Mouse (Mus musculus) hindbrain, postnatal 0 days (tissue): Measurements from ENCODE around the gene Ppp1cc. TPM values are rescaled to one million over a fixed set of nuclear protein-coding genes. Genes with fewer than 3 reads are reported as not detected.
A peak's percentile ranks its signal among the peaks of the same experiment; 100 is the strongest.
"Not testable (repeated sequence)": the region's sequence is repeated elsewhere in the genome, so short reads cannot be mapped to it uniquely, and the experiment has no call there.

ENCODE experiments used
- ATAC-seq: fragments of 200-750 bp; cut with Nextera tagmentation; 2 replicates; pipeline ENCODE4 v1.8.0; 2017; ENCODE audit warnings: mild to moderate bottlenecking, moderate TSS enrichment, moderate library complexity
- DNase-seq: peaks from one replicate; pipeline ENCODE4 v3.0.0-alpha.2; 2015; ENCODE audit warnings: low spot score
- H3K27ac ChIP-seq: fragments of 300-500 bp; sonication (generic); 2 replicates; pipeline ENCODE4 v1.5.1; 2014; ENCODE audit warnings: mild to moderate bottlenecking
- H3K27me3 ChIP-seq: fragments of 300-500 bp; sonication (generic); 2 replicates; pipeline ENCODE4 v1.6.1; 2014; ENCODE audit warnings: low read length, mixed read lengths; ENCODE audit not compliant: insufficient read depth
- H3K36me3 ChIP-seq: fragments of 300-500 bp; sonication (generic); 2 replicates; pipeline ENCODE4 v1.6.1; 2014; ENCODE audit warnings: low read length, mixed read lengths; ENCODE audit not compliant: insufficient read depth
- H3K4me1 ChIP-seq: fragments of 300-500 bp; sonication (generic); 2 replicates; pipeline ENCODE4 v1.6.1; 2014; ENCODE audit warnings: antibody characterized with exemption, low read length, mixed read lengths; ENCODE audit not compliant: insufficient read depth
- H3K4me2 ChIP-seq: fragments of 300-500 bp; sonication (generic); 2 replicates; pipeline ENCODE4 v1.6.1; 2014; ENCODE audit warnings: low read depth, mild to moderate bottlenecking, low read length, moderate library complexity, mixed read lengths
- H3K4me3 ChIP-seq: fragments of 300-500 bp; sonication (generic); 2 replicates; pipeline ENCODE4 v1.5.1; 2014; ENCODE audit warnings: low read length
- H3K9ac ChIP-seq: fragments of 300-500 bp; sonication (generic); replicated peaks from 2 replicates; pipeline ENCODE4 v1.6.1; 2014; ENCODE audit warnings: mild to moderate bottlenecking, low read length, moderate library complexity, mixed read lengths
- H3K9me3 ChIP-seq: fragments of 300-500 bp; sonication (generic); 2 replicates; pipeline ENCODE4 v1.6.1; 2016; ENCODE audit warnings: low read length, mixed read lengths
- CTCF ChIP-seq: IDR thresholded peaks from 2 replicates; pipeline ENCODE4 v1.5.1; 2016; ENCODE audit warnings: antibody characterized with exemption, control low read depth, low read depth
- WGBS: fragments of 180-500 bp; shearing (Covaris S2); extraction: QIAGEN DNeasy Blood & Tissue Kit; methylation state at CpG from one replicate; pipeline ENCODE4 v1.1.7; 2014; 5-methylcytosine and 5-hydroxymethylcytosine counted together
- polyA plus RNA-seq: library from polyadenylated mRNA; unstranded; fragments of >200 nt; fragmentation: Nextera tagmentation; extraction: Ambion mirVana; gene quantifications from 2 replicates; pipeline ENCODE4 v1.2.1, GENCODE M21; 2015
- total RNA-seq: library from RNA; depleted of rRNA; stranded (reverse); fragments of >200 nt; gene quantifications from 2 replicates; pipeline ENCODE4 v1.2.3, GENCODE M21; 2014

Gene Ppp1cc
- total and polyA plus RNA-seq, 2 experiments from 2014 or later, result 184 to 205 TPM

- no peaks in the 10 kb centered on the region for H3K27me3 ChIP-seq
- no peak overlapping the region for H3K4me2 ChIP-seq
- H3K36me3 ChIP-seq, result no peaks in the 10 kb centered on the region
- H3K4me3 ChIP-seq, result no peak overlapping the region
- no peak overlapping the region for H3K9ac ChIP-seq
- 89% methylated on average over 4 of the region's 4 CpGs for WGBS
- no peaks in the 10 kb centered on the region for H3K4me1 ChIP-seq
- ATAC-seq, result no peak
- no peak for DNase-seq
- H3K9me3 ChIP-seq, result no peaks in the 10 kb centered on the region
- no peak overlapping the region for H3K27ac ChIP-seq
- TF ChIP-seq CTCF, result no peak
These were observed 13.3 kb upstream of the Ppp1cc start for GRCm38 (mm10) chr5:122144825-122145224.

DNA sequence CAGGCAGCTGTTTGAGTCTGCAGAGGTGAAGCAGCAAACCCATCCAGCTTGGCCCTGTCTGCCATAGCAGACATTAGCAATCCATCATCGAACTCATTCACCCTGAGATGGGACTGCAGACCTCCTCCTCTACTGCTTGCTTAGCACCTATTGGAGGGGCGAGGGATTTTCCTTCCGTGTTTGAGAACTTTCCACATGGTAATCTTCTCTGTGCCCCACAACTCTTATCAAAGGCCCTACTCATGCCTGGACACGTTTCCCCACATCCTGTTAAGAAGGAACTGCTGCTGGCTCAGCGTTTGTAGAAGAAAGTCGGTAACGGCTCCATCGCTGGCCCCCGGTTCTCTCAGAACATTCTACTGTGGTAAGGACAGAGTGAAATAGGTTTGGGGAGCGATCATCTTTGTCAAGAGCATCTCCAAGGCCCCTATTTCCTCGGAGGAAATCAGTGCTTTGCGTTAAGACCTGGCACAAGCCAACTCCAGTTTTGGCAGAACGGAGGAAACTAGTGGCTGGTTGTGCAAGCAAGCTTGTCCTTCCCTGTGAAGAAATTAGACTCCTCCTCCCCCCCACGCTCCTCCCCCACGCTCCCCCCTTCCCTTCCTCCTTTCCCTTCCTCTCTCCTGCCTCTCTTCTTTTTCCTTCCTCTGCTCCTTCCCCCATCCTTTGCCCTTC is 12.6 kb upstream of the Ppp1cc start:
- Histone ChIP-seq H3K4me1 (no peaks in the 10 kb centered on the region), H3K4me3 (no peak overlapping the region), H3K4me2 (no peak overlapping the region), H3K9ac (no peak overlapping the region), H3K27ac (peak overlapping the region; percentile 60), H3K9me3 (no peaks in the 10 kb centered on the region), H3K36me3 (no peaks in the 10 kb centered on the region), H3K27me3 (no peaks in the 10 kb centered on the region)
- WGBS, result 68% methylated on average over 15 of the region's 15 CpGs
- TF ChIP-seq CTCF, result no peak
- DNase-seq (no peak), ATAC-seq (no peak)

DNA sequence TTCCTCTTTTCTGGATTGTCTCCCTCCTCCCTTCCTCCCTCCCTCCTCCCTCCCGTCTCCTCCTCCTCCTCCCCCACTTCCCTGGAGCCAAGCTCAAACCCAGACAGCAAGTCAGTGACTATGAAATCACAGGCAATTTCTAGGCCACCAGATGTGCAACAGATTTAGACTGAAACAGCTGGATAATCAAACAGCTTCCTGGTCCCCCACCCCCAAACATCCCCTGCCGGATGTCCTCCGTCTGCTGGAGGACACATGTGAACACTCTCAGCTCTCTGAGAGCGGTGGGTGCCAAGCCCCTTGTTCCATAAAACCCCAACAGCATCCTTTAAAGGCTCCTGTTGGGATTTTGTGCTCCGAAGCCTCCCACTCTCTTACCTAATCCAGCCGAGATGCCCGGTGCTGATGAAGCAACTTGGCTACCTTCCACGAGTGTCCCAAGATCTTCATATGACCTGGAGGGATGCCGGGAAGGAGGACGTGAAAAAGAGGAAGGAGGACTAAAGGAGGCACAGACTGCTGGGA is 12.0 kb upstream of the Ppp1cc start:
- no peak overlapping the region for H3K4me3 ChIP-seq
- H3K27ac ChIP-seq, result peak overlapping the region; percentile 60; the same call in 1 of the 2 replicates
- DNase-seq (no peak), ATAC-seq (0 out of 2 replicates have a peak, but pooled peaks have one; percentile 27)
- no peak for TF ChIP-seq CTCF
- no peak overlapping the region for H3K9ac ChIP-seq
- H3K4me2 ChIP-seq, result no peak overlapping the region
- H3K36me3 ChIP-seq, result no peaks in the 10 kb centered on the region
- no peaks in the 10 kb centered on the region for H3K27me3 ChIP-seq
- no peaks in the 10 kb centered on the region for H3K4me1 ChIP-seq
- 56% methylated on average over 10 of the region's 10 CpGs for WGBS
- no peaks in the 10 kb centered on the region for H3K9me3 ChIP-seq

DNA sequence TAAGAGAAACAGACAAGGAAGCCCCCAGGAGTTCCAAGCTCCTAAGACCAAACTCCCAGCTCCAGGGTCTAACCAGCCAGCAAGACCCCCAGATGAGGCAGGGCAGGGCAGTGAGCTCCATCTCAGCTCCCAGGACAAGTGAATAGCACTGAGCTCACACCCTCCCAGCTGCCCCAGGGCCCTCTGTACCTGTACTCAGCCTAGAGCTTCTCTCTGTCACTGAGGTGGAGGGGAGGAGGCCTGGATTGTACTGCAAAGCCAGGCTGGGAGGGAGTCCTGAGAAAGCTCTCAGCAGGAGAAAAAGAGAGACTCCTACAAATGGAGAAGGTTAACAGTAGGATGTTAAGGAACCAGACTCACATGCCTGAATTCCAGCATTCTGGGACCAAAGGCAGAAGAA is 11.5 kb upstream of the Ppp1cc start:
- H3K4me2 ChIP-seq, result no peak overlapping the region
- no peak for TF ChIP-seq CTCF
- H3K27ac ChIP-seq, result peak overlapping the region; percentile 48; the same call in 1 of the 2 replicates
- H3K36me3 ChIP-seq, result no peaks in the 10 kb centered on the region
- no peak overlapping the region for H3K4me3 ChIP-seq
- no peak for DNase-seq
- no peaks in the 10 kb centered on the region for H3K4me1 ChIP-seq
- no peak for ATAC-seq
- H3K9me3 ChIP-seq, result no peaks in the 10 kb centered on the region
- no peaks in the 10 kb centered on the region for H3K27me3 ChIP-seq
- no peak overlapping the region for H3K9ac ChIP-seq

DNA sequence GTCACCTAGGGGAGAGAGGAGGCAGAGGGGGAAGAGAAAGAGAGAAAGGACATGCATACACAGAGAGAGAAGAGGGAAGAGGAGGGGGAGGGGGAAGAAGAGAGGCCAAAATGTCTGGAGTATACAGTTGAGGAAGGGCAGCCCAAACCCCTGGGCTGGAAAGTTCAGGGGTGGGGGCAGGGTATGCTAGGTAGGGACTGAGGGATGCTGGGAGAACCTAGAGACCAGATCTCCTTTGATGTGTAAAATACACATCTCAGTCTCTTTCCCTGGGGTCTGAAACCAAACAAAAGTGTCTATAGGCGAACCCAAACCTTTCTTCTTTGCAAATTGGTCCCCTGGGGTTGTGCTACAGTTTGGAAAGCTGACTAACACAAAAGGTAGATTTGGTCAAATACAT is 10.0 kb upstream of the Ppp1cc start:
- Histone ChIP-seq H3K36me3 (no peaks in the 10 kb centered on the region), H3K27me3 (no peaks in the 10 kb centered on the region), H3K4me3 (no peak overlapping the region), H3K27ac (no peak overlapping the region), H3K9ac (no peak overlapping the region), H3K4me2 (no peak overlapping the region), H3K4me1 (no peaks in the 10 kb centered on the region), H3K9me3 (no peaks in the 10 kb centered on the region)
- no peak for TF ChIP-seq CTCF
- WGBS, result 50% methylated on average over 1 of the region's 1 CpGs
- DNase-seq (no peak), ATAC-seq (no peak)

GRCm38 (mm10) chr5:122149259-122149658 is 8.8 kb upstream of the Ppp1cc start:
- Histone ChIP-seq H3K4me1 (no peaks in the 10 kb centered on the region), H3K27ac (no peak overlapping the region), H3K9me3 (no peaks in the 10 kb centered on the region), H3K36me3 (no peaks in the 10 kb centered on the region), H3K4me2 (no peak overlapping the region), H3K4me3 (no peak overlapping the region), H3K9ac (no peak overlapping the region), H3K27me3 (no peaks in the 10 kb centered on the region)
- no peak for ATAC-seq
- TF ChIP-seq CTCF, result no peak
- no peak for DNase-seq
- WGBS, result 63% methylated on average over 4 of the region's 4 CpGs

DNA sequence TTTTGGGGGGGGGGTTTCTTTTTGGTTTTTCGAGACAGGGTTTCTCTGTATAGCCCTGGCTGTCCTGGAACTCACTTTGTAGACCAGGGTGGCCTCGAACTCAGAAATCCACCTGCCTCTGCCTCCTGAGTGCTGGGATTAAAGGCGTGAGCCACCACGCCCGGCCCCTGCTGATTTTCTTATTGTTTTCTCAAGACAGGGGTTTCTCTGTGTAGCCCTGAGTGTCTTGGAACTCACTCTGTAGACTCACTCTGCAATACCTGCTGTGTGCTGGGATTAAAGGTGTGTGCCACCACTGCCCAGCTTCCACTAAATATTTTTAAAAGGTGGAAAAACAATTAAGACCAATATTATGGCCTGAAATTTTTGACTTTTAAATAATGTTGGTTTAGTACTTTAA is 5.6 kb upstream of the Ppp1cc start:
- H3K4me1 ChIP-seq, ATAC-seq, H3K9me3 ChIP-seq, H3K27me3 ChIP-seq, DNase-seq, H3K36me3 ChIP-seq, H3K9ac ChIP-seq, H3K27ac ChIP-seq, H3K4me2 ChIP-seq, H3K4me3 ChIP-seq: not testable (repeated sequence)
- 91% methylated on average over 5 of the region's 5 CpGs for WGBS
